Mouse (Mus musculus) T-cell, adult 66 days (primary cell): Measurements from ENCODE around the gene Pcnx3. TPM values are rescaled to one million over a fixed set of nuclear protein-coding genes. Genes with fewer than 3 reads are reported as not detected.

Experiments
- total RNA-seq, 2 experiments: library from RNA; stranded (reverse); gene quantifications; 3 replicates in 1 of 2; 4 replicates in 1 of 2; pipeline ENCODE4 v1.2.4; 2023

Gene Pcnx3
- 100 to 1,000 TPM; 154 to 180 TPM for total RNA-seq

GRCm38 (mm10) chr19:5688200-5689087, at the start of gene Pcnx3, which contains the start of gene Map3k11:
Gene Pcnx3, minus strand, starts transcription at chr19:5688908.
Gene Map3k11, plus strand, starts transcription at chr19:5688742.

GRCm38 (mm10) chr19:5729444-5729815, 40.7 kb upstream of the Pcnx3 start, which contains the start of gene Fam89b:
Gene Fam89b, minus strand, starts transcription at chr19:5729653.

GRCm38 (mm10) chr19:5725767-5726515, 37.2 kb upstream of the Pcnx3 start, which contains the start of gene Ehbp1l1:
Gene Ehbp1l1, minus strand, starts transcription at chr19:5726317.

GRCm38 (mm10) chr19:5704163-5704800, 15.6 kb upstream of the Pcnx3 start, which contains the start of gene Kcnk7:
Gene Kcnk7, plus strand, starts transcription at chr19:5704367.

GRCm38 (mm10) chr19:5662981-5663913, 25.5 kb downstream of the Pcnx3 start, which contains the start of gene Sipa1:
Gene Sipa1, minus strand, starts transcription at chr19:5663707.

GRCm38 (mm10) chr19:5637069-5638047, 51.4 kb downstream of the Pcnx3 start, which contains the start of gene Rela:
Gene Rela, plus strand, starts transcription at chr19:5637483.

Other genes with a start within 250 kb of the Pcnx3 start
- not detected for gene Fosl1, start 241.4 kb downstream of the Pcnx3 start, total RNA-seq
- 1 to 10 TPM; 7.1 TPM for gene Ccdc85b, start 231.0 kb downstream of the Pcnx3 start, total RNA-seq
- 10 to 100 TPM; 85.7 to 89.0 TPM for gene Fibp, start 228.3 kb downstream of the Pcnx3 start, total RNA-seq
- 100 to 1,000 TPM; 168 to 233 TPM for gene Ctsw, start 220.4 kb downstream of the Pcnx3 start, total RNA-seq
- gene Efemp2, start 215.0 kb downstream of the Pcnx3 start, total RNA-seq = 1 to 10 TPM; 1.6 to 3.4 TPM
- gene Mus81, start 200.5 kb downstream of the Pcnx3 start, total RNA-seq = 10 to 100 TPM; 46.1 to 52.7 TPM
- 1,000 to 10,000 TPM; 1,462 to 1,487 TPM for gene Cfl1, start 198.5 kb downstream of the Pcnx3 start, total RNA-seq
- 1 to 10 TPM; 2.1 to 2.6 TPM for gene 1700020D05Rik, start 185.1 kb downstream of the Pcnx3 start, total RNA-seq
- gene Snx32, start 178.4 kb downstream of the Pcnx3 start, total RNA-seq = 10 to 100 TPM in 1 of 2 experiments, 1 to 10 TPM in 1; 9.2 to 10.5 TPM
- not detected for gene Ovol1, start 128.3 kb downstream of the Pcnx3 start, total RNA-seq
- gene Ap5b1, start 120.9 kb downstream of the Pcnx3 start, total RNA-seq = 10 to 100 TPM; 25.5 to 26.2 TPM
- gene Rnaseh2c, start 87.0 kb downstream of the Pcnx3 start, total RNA-seq = 100 to 1,000 TPM; 113 TPM
- gene Kat5, start 78.7 kb downstream of the Pcnx3 start, total RNA-seq = 100 to 1,000 TPM; 120 to 134 TPM
- 100 to 1,000 TPM; 129 to 143 TPM for gene Rela, start 51.4 kb downstream of the Pcnx3 start, total RNA-seq
- gene Sipa1, start 25.2 kb downstream of the Pcnx3 start, total RNA-seq = 100 to 1,000 TPM; 205 to 236 TPM
- gene Map3k11, start 166 bp downstream of the Pcnx3 start, total RNA-seq = 10 to 100 TPM; 47.9 to 54.0 TPM
- 1 to 10 TPM; 1.1 to 1.3 TPM for gene Kcnk7, start 15.5 kb upstream of the Pcnx3 start, total RNA-seq
- 10 to 100 TPM; 33.2 to 33.4 TPM for gene Ehbp1l1, start 37.4 kb upstream of the Pcnx3 start, total RNA-seq
- 10 to 100 TPM; 33.5 to 40.3 TPM for gene Fam89b, start 40.7 kb upstream of the Pcnx3 start, total RNA-seq
- gene Ltbp3, start 52.0 kb upstream of the Pcnx3 start, total RNA-seq = not detected
- gene Scyl1, start 82.5 kb upstream of the Pcnx3 start, total RNA-seq = 10 to 100 TPM; 77.1 to 92.3 TPM
- 100 to 1,000 TPM; 177 to 193 TPM for gene Frmd8, start 186.4 kb upstream of the Pcnx3 start, total RNA-seq
- gene Slc25a45, start 188.9 kb upstream of the Pcnx3 start, total RNA-seq = 10 to 100 TPM; 22.3 to 23.2 TPM
- 1 to 10 TPM; 4.9 to 6.1 TPM for gene Tigd3, start 205.2 kb upstream of the Pcnx3 start, total RNA-seq
- gene Dpf2, start 224.1 kb upstream of the Pcnx3 start, total RNA-seq = 100 to 1,000 TPM; 147 to 183 TPM
- gene Cdc42ep2, start 235.9 kb upstream of the Pcnx3 start, total RNA-seq = under 1 TPM in 1 of 2 experiments, not detected in 1; 0.52 TPM